Mouse (Mus musculus): Measurements from ENCODE around the gene Slco1a6. TPM values are rescaled to one million over a fixed set of nuclear protein-coding genes. Genes with fewer than 3 reads are reported as not detected.
"Not testable (repeated sequence)": the region's sequence is repeated elsewhere in the genome, so short reads cannot be mapped to it uniquely, and the experiment has no call there.

The Slco1a6 gene
- polyA plus RNA-seq, 1 experiment from 2014 or later: 0.13 TPM

- DNase-seq (ENCODE audit: low spot score) (no peak), ATAC-seq (ENCODE audit: low FRiP score, low TSS enrichment) (no peak)
- no peak overlapping the region for H3K4me3 ChIP-seq (ENCODE audit: low read depth, low read length)
- no peaks in the 10 kb centered on the region for H3K27me3 ChIP-seq (ENCODE audit: control insufficient read depth, insufficient read depth, low read length)
- H3K9ac ChIP-seq (ENCODE audit: low read length): no peak overlapping the region
- no peaks in the 10 kb centered on the region for H3K36me3 ChIP-seq (ENCODE audit: control insufficient read depth, insufficient read depth, low read length)
- WGBS: 80% methylated on average over 5 of the region's 5 CpGs
- no peak overlapping the region for H3K4me2 ChIP-seq (replicated peaks; ENCODE audit: low read depth)
- no peak overlapping the region for H3K27ac ChIP-seq (replicated peaks)
- no peaks in the 10 kb centered on the region for H3K4me1 ChIP-seq (replicated peaks; ENCODE audit: control insufficient read depth, insufficient read depth)
- no peaks in the 10 kb centered on the region for H3K9me3 ChIP-seq (ENCODE audit: control insufficient read depth, low read length)
- TF ChIP-seq CTCF (IDR thresholded peaks at IDR 0.05; ENCODE audit: low read depth) (no peak), EP300 (optimal IDR thresholded peaks at IDR 0.05) (no peak)
Observed at GRCm38 (mm10) chr6:142163406-142163805, 44.9 kb downstream of the Slco1a6 start.

GRCm38 (mm10) chr6:142161171-142161570 is 47.1 kb downstream of the Slco1a6 start:
- H3K4me2 ChIP-seq (replicated peaks; ENCODE audit: low read depth): no peak overlapping the region
- no peaks in the 10 kb centered on the region for H3K36me3 ChIP-seq (ENCODE audit: control insufficient read depth, insufficient read depth, low read length)
- no peak overlapping the region for H3K4me3 ChIP-seq (ENCODE audit: low read depth, low read length)
- TF ChIP-seq EP300 (optimal IDR thresholded peaks at IDR 0.05): no peak
- TF ChIP-seq CTCF (IDR thresholded peaks at IDR 0.05; ENCODE audit: low read depth): no peak
- H3K27me3 ChIP-seq (ENCODE audit: control insufficient read depth, insufficient read depth, low read length): no peaks in the 10 kb centered on the region
- WGBS: 84% methylated on average over 2 of the region's 2 CpGs
- DNase-seq (ENCODE audit: low spot score) (no peak), ATAC-seq (ENCODE audit: low FRiP score, low TSS enrichment) (no peak)
- no peak overlapping the region for H3K27ac ChIP-seq (replicated peaks)
- H3K4me1 ChIP-seq (replicated peaks; ENCODE audit: control insufficient read depth, insufficient read depth): no peaks in the 10 kb centered on the region
- H3K9ac ChIP-seq (ENCODE audit: low read length): no peak overlapping the region
- H3K9me3 ChIP-seq (ENCODE audit: control insufficient read depth, low read length): no peaks in the 10 kb centered on the region

- not testable (repeated sequence) for DNase-seq (ENCODE audit: low spot score); H3K4me3 ChIP-seq (ENCODE audit: low read depth, low read length); H3K9me3 ChIP-seq (ENCODE audit: control insufficient read depth, low read length); H3K27ac ChIP-seq (replicated peaks); H3K4me2 ChIP-seq (replicated peaks; ENCODE audit: low read depth); H3K36me3 ChIP-seq (ENCODE audit: control insufficient read depth, insufficient read depth, low read length); ATAC-seq (ENCODE audit: low FRiP score, low TSS enrichment); H3K9ac ChIP-seq (ENCODE audit: low read length); H3K4me1 ChIP-seq (replicated peaks; ENCODE audit: control insufficient read depth, insufficient read depth); H3K27me3 ChIP-seq (ENCODE audit: control insufficient read depth, insufficient read depth, low read length)
- 95% methylated on average over 2 of the region's 10 CpGs for WGBS
Observed at GRCm38 (mm10) chr6:142154081-142154480, 54.2 kb downstream of the Slco1a6 start.

DNA sequence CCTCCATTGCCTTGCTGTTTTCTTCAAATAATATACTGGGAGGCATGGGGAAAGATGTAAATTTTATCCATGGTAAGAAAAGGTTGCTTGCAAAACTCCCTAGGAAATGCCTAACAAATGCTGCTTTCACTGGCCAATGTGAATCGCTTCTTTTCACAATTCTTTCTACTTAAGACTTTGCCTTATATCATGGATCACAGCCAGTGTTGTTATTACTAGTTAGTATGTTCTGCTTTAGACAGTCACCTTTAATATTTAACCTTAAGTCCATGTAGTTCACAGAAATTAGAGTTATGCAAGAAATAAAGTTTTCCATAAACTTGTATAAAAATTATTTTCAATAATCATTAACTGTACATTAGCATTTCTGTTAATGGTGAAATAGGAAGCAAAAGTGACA is 60.0 kb downstream of the Slco1a6 start:
- no peak overlapping the region for H3K9ac ChIP-seq (ENCODE audit: low read length)
- no peaks in the 10 kb centered on the region for H3K36me3 ChIP-seq (ENCODE audit: control insufficient read depth, insufficient read depth, low read length)
- H3K4me3 ChIP-seq (ENCODE audit: low read depth, low read length): no peak overlapping the region
- 89% methylated on average over 1 of the region's 1 CpGs for WGBS
- no peaks in the 10 kb centered on the region for H3K9me3 ChIP-seq (ENCODE audit: control insufficient read depth, low read length)
- no peak for ATAC-seq (ENCODE audit: low FRiP score, low TSS enrichment)
- no peaks in the 10 kb centered on the region for H3K4me1 ChIP-seq (replicated peaks; ENCODE audit: control insufficient read depth, insufficient read depth)
- no peak overlapping the region for H3K4me2 ChIP-seq (replicated peaks; ENCODE audit: low read depth)
- DNase-seq (ENCODE audit: low spot score): no peak
- no peak overlapping the region for H3K27ac ChIP-seq (replicated peaks)
- TF ChIP-seq EP300 (optimal IDR thresholded peaks at IDR 0.05): no peak
- TF ChIP-seq CTCF (IDR thresholded peaks at IDR 0.05; ENCODE audit: low read depth): no peak
- no peaks in the 10 kb centered on the region for H3K27me3 ChIP-seq (ENCODE audit: control insufficient read depth, insufficient read depth, low read length)

GRCm38 (mm10) chr6:142111667-142112305 is 96.5 kb downstream of the Slco1a6 start:
- no peaks in the 10 kb centered on the region for H3K4me1 ChIP-seq (replicated peaks; ENCODE audit: control insufficient read depth, insufficient read depth)
- H3K27me3 ChIP-seq (ENCODE audit: control insufficient read depth, insufficient read depth, low read length): no peaks in the 10 kb centered on the region
- no peaks in the 10 kb centered on the region for H3K9me3 ChIP-seq (ENCODE audit: control insufficient read depth, low read length)
- H3K4me3 ChIP-seq (ENCODE audit: low read depth, low read length): no peak overlapping the region
- no peak for DNase-seq (ENCODE audit: low spot score)
- WGBS: 96% methylated on average over 3 of the region's 3 CpGs
- no peak for ATAC-seq (ENCODE audit: low FRiP score, low TSS enrichment)
- H3K36me3 ChIP-seq (ENCODE audit: control insufficient read depth, insufficient read depth, low read length): no peaks in the 10 kb centered on the region
- no peak overlapping the region for H3K4me2 ChIP-seq (replicated peaks; ENCODE audit: low read depth)
- no peak for TF ChIP-seq EP300 (optimal IDR thresholded peaks at IDR 0.05)
- no peak for TF ChIP-seq CTCF (IDR thresholded peaks at IDR 0.05; ENCODE audit: low read depth)
- no peak overlapping the region for H3K27ac ChIP-seq (replicated peaks)
- no peak overlapping the region for H3K9ac ChIP-seq (ENCODE audit: low read length)

- Histone ChIP-seq H3K4me3 (ENCODE audit: low read depth, low read length) (no peak overlapping the region), H3K4me1 (replicated peaks; ENCODE audit: control insufficient read depth, insufficient read depth) (no peaks in the 10 kb centered on the region), H3K27me3 (ENCODE audit: control insufficient read depth, insufficient read depth, low read length) (no peaks in the 10 kb centered on the region), H3K27ac (replicated peaks) (no peak overlapping the region), H3K9me3 (ENCODE audit: control insufficient read depth, low read length) (no peaks in the 10 kb centered on the region), H3K9ac (ENCODE audit: low read length) (no peak overlapping the region), H3K4me2 (replicated peaks; ENCODE audit: low read depth) (no peak overlapping the region), H3K36me3 (ENCODE audit: control insufficient read depth, insufficient read depth, low read length) (no peaks in the 10 kb centered on the region)
- DNase-seq (ENCODE audit: low spot score) (no peak), ATAC-seq (ENCODE audit: low FRiP score, low TSS enrichment) (no peak)
- WGBS: 72% methylated on average over 3 of the region's 3 CpGs
- no peak for TF ChIP-seq EP300 (optimal IDR thresholded peaks at IDR 0.05)
- TF ChIP-seq CTCF (IDR thresholded peaks at IDR 0.05; ENCODE audit: low read depth): no peak
Observed at GRCm38 (mm10) chr6:142091126-142091525, 117.2 kb downstream of the Slco1a6 start.

GRCm38 (mm10) chr6:142058281-142058680 is 150.0 kb downstream of the Slco1a6 start:
- ATAC-seq (ENCODE audit: low FRiP score, low TSS enrichment); H3K4me2 ChIP-seq (replicated peaks; ENCODE audit: low read depth); H3K9me3 ChIP-seq (ENCODE audit: control insufficient read depth, low read length); H3K27me3 ChIP-seq (ENCODE audit: control insufficient read depth, insufficient read depth, low read length); H3K4me3 ChIP-seq (ENCODE audit: low read depth, low read length); H3K9ac ChIP-seq (ENCODE audit: low read length); H3K27ac ChIP-seq (replicated peaks); DNase-seq (ENCODE audit: low spot score); H3K4me1 ChIP-seq (replicated peaks; ENCODE audit: control insufficient read depth, insufficient read depth); H3K36me3 ChIP-seq (ENCODE audit: control insufficient read depth, insufficient read depth, low read length): not testable (repeated sequence)
- 77% methylated on average over 3 of the region's 3 CpGs for WGBS
